Mouse (Mus musculus) C2C12 (cell line): ENCODE results near the gene Fmod.
A peak's percentile ranks its signal among the peaks of the same experiment; 100 is the strongest.

Experiments
- CEBPB ChIP-seq: IDR thresholded peaks from one replicate; pipeline ENCODE4 v1.6.1; 2011; ENCODE audit warnings: low read depth, mild to moderate bottlenecking, control low read depth, moderate library complexity
- CTCF ChIP-seq: IDR thresholded peaks from one replicate; pipeline ENCODE4 v1.5.1; 2011; ENCODE audit not compliant: control insufficient read depth, insufficient read depth, insufficient read length
- FOSL1 ChIP-seq: IDR thresholded peaks from one replicate; pipeline ENCODE4 v1.8.0; 2011; ENCODE audit warnings: mild to moderate bottlenecking, low read length; ENCODE audit not compliant: poor library complexity, insufficient read depth, severe bottlenecking
- MAX ChIP-seq: IDR thresholded peaks from one replicate; pipeline ENCODE4 v1.6.1; 2011; ENCODE audit warnings: mild to moderate bottlenecking, control low read depth
- MYOD1 ChIP-seq: IDR thresholded peaks from one replicate; pipeline ENCODE4 v1.6.1; 2011; ENCODE audit warnings: low read depth; ENCODE audit not compliant: control insufficient read depth, insufficient read length
- USF1 ChIP-seq: IDR thresholded peaks from one replicate; pipeline ENCODE4 v1.6.1; 2011; ENCODE audit warnings: low read depth, mild to moderate bottlenecking, control low read depth, moderate library complexity

- TF ChIP-seq CTCF (peak; percentile 71), MAX (no peak), MYOD1 (no peak), USF1 (no peak), FOSL1 (no peak), CEBPB (no peak)
Measured at GRCm38 (mm10) chr1:134053207-134053606, 16.2 kb downstream of the Fmod start.
